Mouse (Mus musculus) frontal cortex, adult (tissue): ENCODE measurements at regions not wholly inside any gene's neighbourhood (a gene's known extent, or its start where the extent isn't known, plus 50 kb on each side); places are given as distances from the start of the nearest gene placed in this dataset.

Experiments used
- ATAC-seq: cut with Nextera tagmentation; 2 replicates; pipeline ENCODE4 v1.9.2; 2017; ENCODE audit warnings: mild to moderate bottlenecking, moderate library complexity, mixed read lengths; ENCODE audit not compliant: low TSS enrichment

- peak; percentile 69 for ATAC-seq
Measured at GRCm38 (mm10) chr17:76849744-76850143, 1298.0 kb upstream of the Fam98a start.

- no peak for ATAC-seq
Measured at GRCm38 (mm10) chr17:76848307-76848706, 1296.6 kb upstream of the Fam98a start.

- no peak for ATAC-seq
Measured at GRCm38 (mm10) chr17:76817936-76818335, 1266.2 kb upstream of the Fam98a start.
